Mouse (Mus musculus) cortical plate, adult 2 months (tissue): Measurements from ENCODE around the gene Gm2a. TPM values are rescaled to one million over a fixed set of nuclear protein-coding genes. Genes with fewer than 3 reads are reported as not detected.
A peak's percentile ranks its signal among the peaks of the same experiment; 100 is the strongest.
"Not testable (repeated sequence)": the region's sequence is repeated elsewhere in the genome, so short reads cannot be mapped to it uniquely, and the experiment has no call there.

Experiments used
- H3K27ac ChIP-seq: fragments of 200-500 bp; 2 replicates; pipeline ENCODE4 v1.5.1; 2012; ENCODE audit warnings: low read length, control low read depth, inconsistent platforms; ENCODE audit not compliant: insufficient read depth
- H3K4me1 ChIP-seq: fragments of 200-500 bp; 2 replicates; pipeline ENCODE4 v1.6.1; 2011; ENCODE audit warnings: low read length; ENCODE audit not compliant: control insufficient read depth, insufficient read depth
- H3K4me3 ChIP-seq: fragments of 200-500 bp; 2 replicates; pipeline ENCODE4 v1.5.1; 2011; ENCODE audit warnings: mild to moderate bottlenecking, low read length, control low read depth; ENCODE audit not compliant: insufficient read depth
- CTCF ChIP-seq: fragments of 200-500 bp; IDR thresholded peaks from 2 replicates; pipeline ENCODE4 v1.5.1; 2011; ENCODE audit warnings: mild to moderate bottlenecking, control low read depth, low read length; ENCODE audit not compliant: insufficient read depth; ENCODE audit errors: extremely low read depth
- POLR2A ChIP-seq: fragments of 200-500 bp; IDR thresholded peaks from 2 replicates; pipeline ENCODE4 v1.6.1; 2011; ENCODE audit warnings: mild to moderate bottlenecking, low read length, control low read depth; ENCODE audit not compliant: insufficient read depth; ENCODE audit errors: extremely low read depth
- polyA plus RNA-seq: library from polyadenylated mRNA; depleted of rRNA; stranded (reverse); fragments of >200 nt; gene quantifications from 2 replicates; pipeline ENCODE4 v1.2.3, GENCODE M21; 2012

The Gm2a gene
- polyA plus RNA-seq, 1 experiment = 44.4 TPM

- no peaks in the 10 kb centered on the region for H3K4me1 ChIP-seq
- no peak overlapping the region for H3K4me3 ChIP-seq
- no peak for TF ChIP-seq CTCF
- TF ChIP-seq POLR2A = no peak
Measured at GRCm38 (mm10) chr11:55110566-55111169, 12.8 kb downstream of the Gm2a start.

DNA sequence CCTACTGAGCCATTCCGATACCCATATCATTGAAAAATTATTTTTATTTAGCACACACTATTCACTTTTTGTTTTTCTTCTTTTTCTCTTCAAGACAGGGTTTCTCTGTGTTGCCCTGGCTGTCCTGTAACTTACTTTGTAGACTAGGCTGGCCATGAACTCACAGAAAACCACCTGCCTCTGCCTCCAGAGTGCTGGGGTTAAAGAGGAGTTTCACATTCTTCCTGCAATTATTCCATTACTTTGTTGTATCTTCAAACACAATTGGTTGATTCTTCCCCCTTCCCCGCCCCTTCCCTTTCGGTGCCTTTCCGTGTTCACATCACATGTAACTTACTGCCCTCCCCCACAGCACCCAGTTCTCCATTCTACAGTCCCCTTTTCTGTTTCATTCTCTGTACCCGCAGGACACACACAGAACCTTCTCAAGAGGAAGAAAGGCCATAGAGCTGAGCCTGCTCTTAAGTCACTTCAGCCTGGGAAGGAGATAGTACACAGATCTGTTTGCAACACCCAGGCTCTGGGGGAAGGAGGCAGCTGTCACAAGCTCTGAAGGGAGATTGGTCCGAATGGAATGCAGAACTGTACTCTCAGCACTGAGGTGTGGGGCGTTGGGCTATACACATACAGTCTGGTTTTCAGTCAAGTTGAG lies 15.4 kb downstream of the Gm2a start:
- no peaks in the 10 kb centered on the region for H3K4me1 ChIP-seq
- H3K27ac ChIP-seq = no peak overlapping the region
- TF ChIP-seq CTCF = no peak
- no peak for TF ChIP-seq POLR2A
- H3K4me3 ChIP-seq = no peak overlapping the region

More at GRCm38 (mm10) chr11:55110566-55111169, 12.8 kb downstream of the Gm2a start:
- no peak overlapping the region for H3K27ac ChIP-seq

DNA sequence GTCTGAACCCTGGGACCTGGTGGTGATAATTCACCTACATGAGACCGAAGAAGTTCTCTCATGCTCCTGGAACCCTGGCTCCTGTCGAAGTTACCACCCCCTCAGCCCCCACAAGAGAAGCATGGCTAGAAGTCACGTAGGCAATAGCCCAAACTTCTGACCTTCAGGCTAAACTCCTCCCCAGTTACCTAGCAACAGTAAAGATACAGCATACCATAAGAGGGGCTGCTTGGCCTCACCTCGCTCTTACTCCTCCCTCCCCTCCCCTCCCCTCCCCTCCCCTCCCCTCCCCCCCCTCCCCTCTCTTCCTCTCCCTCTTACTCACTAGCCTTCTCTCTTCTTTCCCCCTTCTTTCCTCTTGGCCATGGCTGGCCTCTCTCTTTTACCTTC lies 15.9 kb downstream of the Gm2a start:
- H3K27ac ChIP-seq, H3K4me1 ChIP-seq, H3K4me3 ChIP-seq: not testable (repeated sequence)

DNA sequence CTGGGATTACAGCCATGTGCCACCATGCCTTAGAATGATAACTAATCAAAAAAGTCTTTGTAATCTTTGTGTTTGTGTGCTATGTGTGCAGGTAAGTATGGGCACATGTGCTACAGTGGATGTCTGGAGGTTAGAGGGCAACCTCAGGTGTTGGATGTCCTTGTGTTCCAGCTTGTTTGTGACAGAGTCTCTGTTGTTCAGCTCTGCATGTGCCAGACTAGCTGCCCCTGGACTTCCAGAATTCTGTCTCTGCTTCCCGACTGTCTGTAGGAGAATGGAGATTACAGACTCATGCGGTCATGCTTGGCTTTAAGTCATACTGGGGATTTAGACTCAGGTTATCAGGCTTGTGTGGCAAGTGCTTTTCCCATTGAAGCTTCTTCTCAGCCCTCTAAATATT lies 16.4 kb downstream of the Gm2a start:
- TF ChIP-seq POLR2A = no peak
- TF ChIP-seq CTCF = no peak
- no peak overlapping the region for H3K4me3 ChIP-seq

GRCm38 (mm10) chr11:55116004-55116403 lies 18.1 kb downstream of the Gm2a start:
- Histone ChIP-seq H3K27ac (no peak overlapping the region), H3K4me3 (no peak overlapping the region), H3K4me1 (no peaks in the 10 kb centered on the region)
- no peak for TF ChIP-seq CTCF
- no peak for TF ChIP-seq POLR2A

More for the DNA sequence above, 16.4 kb downstream of the Gm2a start:
- H3K4me1 ChIP-seq = no peaks in the 10 kb centered on the region
- no peak overlapping the region for H3K27ac ChIP-seq

DNA sequence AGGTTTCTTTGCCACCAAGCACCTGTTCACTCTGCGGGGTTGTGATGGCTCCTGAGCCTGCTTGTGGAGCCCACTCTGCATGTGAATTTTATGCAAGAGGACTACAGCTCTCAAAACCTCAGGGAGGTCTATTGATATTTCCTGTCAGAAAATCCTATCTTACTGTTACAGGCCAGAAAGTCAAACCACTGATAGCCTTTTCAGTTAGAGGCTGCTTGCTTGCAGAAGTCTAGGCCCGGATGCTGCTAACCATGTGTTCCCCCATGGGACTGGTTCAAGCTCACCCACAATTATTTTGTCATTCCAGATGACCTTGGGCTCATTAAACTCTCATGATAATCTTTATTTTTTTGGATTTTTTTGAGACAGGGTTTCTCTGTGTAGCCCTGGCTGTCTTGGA lies 19.1 kb downstream of the Gm2a start:
- Histone ChIP-seq H3K4me3 (no peak overlapping the region), H3K27ac (no peak overlapping the region), H3K4me1 (no peaks in the 10 kb centered on the region)
- TF ChIP-seq CTCF (no peak), POLR2A (no peak)

DNA sequence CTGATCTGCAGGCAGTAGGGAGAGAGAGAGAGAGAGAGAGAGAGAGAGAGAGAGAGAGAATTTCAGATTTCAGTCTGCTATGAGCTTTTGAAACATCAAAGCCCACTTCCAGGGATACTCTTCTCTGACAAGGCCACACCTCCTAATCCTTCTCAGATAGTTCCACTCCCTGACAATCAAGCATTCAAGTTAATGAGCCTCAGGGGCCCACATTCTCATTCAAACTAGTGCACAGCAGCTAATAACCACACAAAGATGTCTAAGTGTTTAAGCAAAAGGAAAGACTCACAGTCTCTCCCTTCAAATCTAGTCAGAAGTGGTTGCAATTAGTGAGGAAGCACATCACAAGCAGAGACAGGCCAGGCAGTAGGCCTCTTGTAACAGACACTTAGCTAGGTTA lies 22.4 kb downstream of the Gm2a start:
- Histone ChIP-seq H3K4me1 (no peaks in the 10 kb centered on the region), H3K4me3 (no peak overlapping the region), H3K27ac (no peak overlapping the region)
- no peak for TF ChIP-seq CTCF

DNA sequence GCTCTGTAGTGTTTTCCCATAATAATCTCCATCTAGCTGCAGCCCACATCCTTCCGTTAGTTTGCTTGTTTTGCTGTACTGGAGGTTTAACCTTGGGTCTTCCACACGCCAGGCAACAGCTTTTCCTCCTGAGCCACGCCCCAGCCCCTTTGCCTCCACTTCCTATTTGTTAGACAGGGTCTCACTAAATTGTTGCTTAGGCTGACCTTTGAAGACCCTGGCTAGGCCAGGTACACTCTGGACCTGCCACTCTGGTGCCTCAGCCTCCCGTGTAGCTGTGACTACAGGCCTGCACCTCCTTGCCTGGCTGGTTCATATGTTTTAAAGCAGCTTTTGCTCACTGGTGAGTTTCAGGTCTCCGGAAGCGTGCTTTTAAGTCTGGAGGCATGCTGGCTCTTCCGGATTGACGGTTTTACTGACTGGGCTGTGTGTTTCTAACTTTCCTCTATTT lies 22.9 kb downstream of the Gm2a start:
- peak overlapping the region; percentile 53 for H3K27ac ChIP-seq
- TF ChIP-seq CTCF (no peak), POLR2A (no peak)
- no peaks in the 10 kb centered on the region for H3K4me1 ChIP-seq
- no peak overlapping the region for H3K4me3 ChIP-seq

GRCm38 (mm10) chr11:55121430-55121829 lies 23.5 kb downstream of the Gm2a start:
- Histone ChIP-seq H3K4me3 (no peak overlapping the region), H3K4me1 (no peaks in the 10 kb centered on the region), H3K27ac (peak overlapping the region; percentile 41; the same call in 1 of the 2 replicates)
- TF ChIP-seq CTCF (no peak), POLR2A (no peak)

DNA sequence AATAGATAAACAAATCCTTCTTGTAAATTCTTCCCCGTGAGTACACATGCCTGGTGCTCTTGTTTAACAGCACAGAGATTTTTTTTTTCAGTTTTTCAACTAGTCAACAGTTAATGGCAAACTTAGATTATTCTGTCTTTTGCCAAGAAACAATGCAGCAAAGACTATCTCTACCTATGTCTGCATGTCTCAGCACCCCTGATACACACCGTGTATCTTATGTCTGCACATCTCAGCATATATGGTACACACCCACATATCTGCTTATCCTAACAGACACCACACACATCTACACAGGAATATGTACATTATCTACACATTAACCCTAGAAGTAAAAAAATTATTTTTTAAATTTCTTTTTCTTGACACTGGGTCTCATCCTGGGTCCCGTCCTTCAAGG lies 28.7 kb downstream of the Gm2a start:
- Histone ChIP-seq H3K4me3 (no peak overlapping the region), H3K27ac (no peak overlapping the region), H3K4me1 (peaks cover 4% of the 10 kb centered on the region)
- no peak for TF ChIP-seq CTCF
- no peak for TF ChIP-seq POLR2A
